Mouse (Mus musculus) megakaryocyte, embryonic 14.5 days (primary cell): ENCODE measurements around the gene Acot7.

Experiments used
- FLI1 ChIP-seq: IDR thresholded peaks from 2 replicates; pipeline ENCODE4 v1.6.1; 2012; ENCODE audit warnings: low read length, inconsistent platforms, mixed read lengths
- GATA1 ChIP-seq: IDR thresholded peaks from 3 replicates; pipeline ENCODE4 v1.6.1; 2012; ENCODE audit warnings: mixed read lengths, low read length, inconsistent platforms, borderline replicate concordance

DNA sequence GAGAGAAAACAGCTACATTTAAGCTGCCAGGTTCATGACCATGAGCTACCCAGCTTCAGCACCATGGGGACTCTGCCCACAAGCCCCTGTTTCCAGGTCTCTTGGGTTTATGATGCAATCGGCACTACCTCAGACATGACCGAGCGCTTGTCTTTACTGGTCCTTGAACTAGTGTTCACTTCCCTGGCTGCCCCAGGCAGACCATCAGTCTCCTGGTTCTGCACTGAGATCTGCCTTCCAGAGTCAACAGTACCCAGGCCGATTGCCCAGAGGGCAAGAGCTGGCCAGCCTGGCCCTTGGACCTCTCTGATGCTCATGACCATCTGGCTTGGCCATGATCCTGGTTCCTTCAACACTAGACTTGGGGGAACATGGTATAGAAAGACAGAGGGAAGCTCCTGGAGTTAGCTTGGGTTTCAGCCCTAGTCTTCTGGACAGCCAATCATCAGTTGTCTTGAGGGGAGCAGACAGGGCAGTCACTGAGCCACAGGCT, 54.5 kb downstream of the Acot7 start:
- no peak for TF ChIP-seq GATA1
- TF ChIP-seq FLI1: no peak
